Mouse (Mus musculus) heart, adult 2 months (tissue): ENCODE measurements at regions not wholly inside any gene's neighbourhood (a gene's known extent, or its start where the extent isn't known, plus 50 kb on each side); places are given as distances from the start of the nearest gene placed in this dataset.

Experiments
- EP300 ChIP-seq: fragments of 200-500 bp; IDR thresholded peaks from 2 replicates; pipeline ENCODE4 v1.6.1; 2011; ENCODE audit warnings: low read depth, low read length, control low read depth; ENCODE audit not compliant: insufficient read depth
- POLR2A ChIP-seq: fragments of 200-500 bp; IDR thresholded peaks from 2 replicates; pipeline ENCODE4 v1.6.1; 2011; ENCODE audit warnings: mild to moderate bottlenecking, low read depth, low read length, control low read depth; ENCODE audit not compliant: insufficient read depth

DNA sequence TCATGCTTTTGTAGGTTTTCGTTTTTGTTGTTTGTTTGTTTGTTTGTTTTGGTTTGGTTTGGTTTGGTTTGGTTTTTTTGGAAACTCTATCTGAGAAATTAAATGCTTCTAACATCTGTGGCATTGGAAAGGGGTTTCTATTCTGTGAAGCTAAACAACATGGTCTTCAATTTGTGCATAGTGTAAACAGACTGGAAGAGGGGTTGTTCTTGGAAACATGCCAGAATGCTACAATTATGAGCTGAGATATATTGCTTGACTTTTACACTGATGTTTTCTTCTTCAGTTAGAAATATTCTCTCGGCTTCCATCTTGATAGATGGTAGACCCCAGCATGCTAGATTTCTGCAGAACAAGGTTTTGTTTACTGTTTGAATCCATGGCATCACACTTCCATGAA is 533.3 kb downstream of the Gabrg2 start:
- TF ChIP-seq POLR2A, result no peak
- no peak for TF ChIP-seq EP300
